Mouse (Mus musculus): Measurements from ENCODE around the gene Slc16a10. TPM values are rescaled to one million over a fixed set of nuclear protein-coding genes. Genes with fewer than 3 reads are reported as not detected.

Slc16a10 gene
- polyA plus RNA-seq, 2 experiments, result 32.8 to 63.5 TPM

GRCm38 (mm10) chr10:40151852-40152549 is 9.9 kb upstream of the Slc16a10 start:
- no peak overlapping the region for H3K4me2 ChIP-seq (ENCODE audit: low read depth)
- no peak for TF ChIP-seq CTCF (IDR thresholded peaks at IDR 0.05; ENCODE audit: low read depth)
- no peak for TF ChIP-seq EP300 (IDR thresholded peaks at IDR 0.05; ENCODE audit: low read depth)
- H3K9me3 ChIP-seq (ENCODE audit: control insufficient read depth, low read length), result no peaks in the 10 kb centered on the region
- H3K27ac ChIP-seq, result peak overlapping the region; percentile 51
- H3K9ac ChIP-seq (replicated peaks), result no peak overlapping the region
- no peaks in the 10 kb centered on the region for H3K27me3 ChIP-seq (ENCODE audit: control insufficient read depth, insufficient read depth, low read length)
- H3K4me3 ChIP-seq (ENCODE audit: insufficient read depth in 1 of 2, low read depth in 2 of 2, low read length in 2 of 2), result no peak overlapping the region
- no peaks in the 10 kb centered on the region for H3K36me3 ChIP-seq (replicated peaks; ENCODE audit: control insufficient read depth, insufficient read depth, low read depth)
- no peak for DNase-seq (ENCODE audit: low read depth in 3 of 3, low spot score in 3 of 3)
- H3K4me1 ChIP-seq (replicated peaks; ENCODE audit: control insufficient read depth in 2 of 2, insufficient read depth in 2 of 2, low read length in 1 of 2), result peaks cover 56 to 63% of the 10 kb centered on the region in 2 experiments
- WGBS (ENCODE audit: insufficient replicate concordance), result 61% methylated on average over 8 of the region's 8 CpGs
- no peak for ATAC-seq (ENCODE audit: insufficient read depth)

- peak; percentile 85 for ATAC-seq (ENCODE audit: insufficient read depth)
- no peaks in the 10 kb centered on the region for H3K9me3 ChIP-seq (ENCODE audit: control insufficient read depth, low read length)
- H3K27me3 ChIP-seq (ENCODE audit: control insufficient read depth, insufficient read depth, low read length), result no peaks in the 10 kb centered on the region
- H3K27ac ChIP-seq, result peak overlapping the region; percentile 88
- H3K9ac ChIP-seq (replicated peaks), result peak overlapping the region; percentile 60
- H3K4me1 ChIP-seq (replicated peaks; ENCODE audit: control insufficient read depth in 2 of 2, insufficient read depth in 2 of 2, low read length in 1 of 2), result peaks cover 60 to 70% of the 10 kb centered on the region in 2 experiments
- TF ChIP-seq EP300 (IDR thresholded peaks at IDR 0.05; ENCODE audit: low read depth) (peak; percentile 93), CTCF (IDR thresholded peaks at IDR 0.05; ENCODE audit: low read depth) (peak; percentile 10; the same call in 1 of the 2 replicates)
- peak; percentile 78 to 87 (median 84) for DNase-seq (ENCODE audit: low read depth in 3 of 3, low spot score in 3 of 3)
- no peaks in the 10 kb centered on the region for H3K36me3 ChIP-seq (replicated peaks; ENCODE audit: control insufficient read depth, insufficient read depth, low read depth)
- peak overlapping the region; percentile 21 to 43 for H3K4me3 ChIP-seq (ENCODE audit: insufficient read depth in 1 of 2, low read depth in 2 of 2, low read length in 2 of 2)
- H3K4me2 ChIP-seq (ENCODE audit: low read depth), result peak overlapping the region; percentile 62
- 17% methylated on average over 5 of the region's 5 CpGs for WGBS (ENCODE audit: insufficient replicate concordance)
Measured at GRCm38 (mm10) chr10:40149584-40150145, 7.6 kb upstream of the Slc16a10 start.

GRCm38 (mm10) chr10:40147325-40148059 is 5.4 kb upstream of the Slc16a10 start:
- peak overlapping the region; percentile 88 for H3K27ac ChIP-seq
- peak overlapping the region; percentile 48 for H3K4me2 ChIP-seq (ENCODE audit: low read depth)
- no peaks in the 10 kb centered on the region for H3K27me3 ChIP-seq (ENCODE audit: control insufficient read depth, insufficient read depth, low read length)
- peak in 2 of 3 experiments; percentile 67 to 68 for DNase-seq (ENCODE audit: low read depth in 3 of 3, low spot score in 3 of 3)
- ATAC-seq (ENCODE audit: insufficient read depth), result peak; percentile 76
- WGBS (ENCODE audit: insufficient replicate concordance), result 54% methylated on average over 8 of the region's 8 CpGs
- peak overlapping the region; percentile 32 for H3K9ac ChIP-seq (replicated peaks)
- H3K36me3 ChIP-seq (replicated peaks; ENCODE audit: control insufficient read depth, insufficient read depth, low read depth), result no peaks in the 10 kb centered on the region
- TF ChIP-seq CTCF (IDR thresholded peaks at IDR 0.05; ENCODE audit: low read depth), result no peak; the same call in 1 of the 2 replicates
- TF ChIP-seq EP300 (IDR thresholded peaks at IDR 0.05; ENCODE audit: low read depth), result peak; percentile 82
- H3K4me3 ChIP-seq (ENCODE audit: insufficient read depth in 1 of 2, low read depth in 2 of 2, low read length in 2 of 2), result no peak overlapping the region
- no peaks in the 10 kb centered on the region for H3K9me3 ChIP-seq (ENCODE audit: control insufficient read depth, low read length)
- peaks cover 55 to 61% of the 10 kb centered on the region in 2 experiments for H3K4me1 ChIP-seq (replicated peaks; ENCODE audit: control insufficient read depth in 2 of 2, insufficient read depth in 2 of 2, low read length in 1 of 2)

- Histone ChIP-seq H3K4me1 (replicated peaks; ENCODE audit: control insufficient read depth in 2 of 2, insufficient read depth in 2 of 2, low read length in 1 of 2) (peaks cover 52 to 53% of the 10 kb centered on the region in 2 experiments), H3K4me3 (ENCODE audit: insufficient read depth in 1 of 2, low read depth in 2 of 2, low read length in 2 of 2) (no peak overlapping the region), H3K9me3 (ENCODE audit: control insufficient read depth, low read length) (no peaks in the 10 kb centered on the region), H3K27ac (peak overlapping the region; percentile 88), H3K9ac (replicated peaks) (peak overlapping the region; percentile 41), H3K27me3 (ENCODE audit: control insufficient read depth, insufficient read depth, low read length) (no peaks in the 10 kb centered on the region), H3K4me2 (ENCODE audit: low read depth) (no peak overlapping the region), H3K36me3 (replicated peaks; ENCODE audit: control insufficient read depth, insufficient read depth, low read depth) (no peaks in the 10 kb centered on the region)
- ATAC-seq (ENCODE audit: insufficient read depth), result no peak
- WGBS (ENCODE audit: insufficient replicate concordance), result 32% methylated on average over 3 of the region's 3 CpGs
- no peak for TF ChIP-seq EP300 (IDR thresholded peaks at IDR 0.05; ENCODE audit: low read depth)
- TF ChIP-seq CTCF (IDR thresholded peaks at IDR 0.05; ENCODE audit: low read depth), result no peak
- DNase-seq (ENCODE audit: low read depth in 3 of 3, low spot score in 3 of 3), result no peak
Measured at GRCm38 (mm10) chr10:40146451-40146850, 4.4 kb upstream of the Slc16a10 start.
